Mouse (Mus musculus): ENCODE measurements around the gene Cad. TPM values are rescaled to one million over a fixed set of nuclear protein-coding genes. Genes with fewer than 3 reads are reported as not detected.
"Not testable (repeated sequence)": the region's sequence is repeated elsewhere in the genome, so short reads cannot be mapped to it uniquely, and the experiment has no call there.

Cad gene
- 64.9 TPM for polyA plus RNA-seq (2012; fragmentation: generic; extraction: Trizol)
- long read RNA-seq, experiment 1, partial matches to known transcripts = 10 of 10 reads
- long read RNA-seq, experiment 1, other reads (novel, unspliced or antisense) = 0 of 10 reads
- long read RNA-seq, experiment 2, full-length matches to known transcripts = 68 of 165 reads
- long read RNA-seq, experiment 2, partial matches to known transcripts = 86 of 165 reads
- long read RNA-seq, experiment 2, other reads (novel, unspliced or antisense) = 11 of 165 reads

DNA sequence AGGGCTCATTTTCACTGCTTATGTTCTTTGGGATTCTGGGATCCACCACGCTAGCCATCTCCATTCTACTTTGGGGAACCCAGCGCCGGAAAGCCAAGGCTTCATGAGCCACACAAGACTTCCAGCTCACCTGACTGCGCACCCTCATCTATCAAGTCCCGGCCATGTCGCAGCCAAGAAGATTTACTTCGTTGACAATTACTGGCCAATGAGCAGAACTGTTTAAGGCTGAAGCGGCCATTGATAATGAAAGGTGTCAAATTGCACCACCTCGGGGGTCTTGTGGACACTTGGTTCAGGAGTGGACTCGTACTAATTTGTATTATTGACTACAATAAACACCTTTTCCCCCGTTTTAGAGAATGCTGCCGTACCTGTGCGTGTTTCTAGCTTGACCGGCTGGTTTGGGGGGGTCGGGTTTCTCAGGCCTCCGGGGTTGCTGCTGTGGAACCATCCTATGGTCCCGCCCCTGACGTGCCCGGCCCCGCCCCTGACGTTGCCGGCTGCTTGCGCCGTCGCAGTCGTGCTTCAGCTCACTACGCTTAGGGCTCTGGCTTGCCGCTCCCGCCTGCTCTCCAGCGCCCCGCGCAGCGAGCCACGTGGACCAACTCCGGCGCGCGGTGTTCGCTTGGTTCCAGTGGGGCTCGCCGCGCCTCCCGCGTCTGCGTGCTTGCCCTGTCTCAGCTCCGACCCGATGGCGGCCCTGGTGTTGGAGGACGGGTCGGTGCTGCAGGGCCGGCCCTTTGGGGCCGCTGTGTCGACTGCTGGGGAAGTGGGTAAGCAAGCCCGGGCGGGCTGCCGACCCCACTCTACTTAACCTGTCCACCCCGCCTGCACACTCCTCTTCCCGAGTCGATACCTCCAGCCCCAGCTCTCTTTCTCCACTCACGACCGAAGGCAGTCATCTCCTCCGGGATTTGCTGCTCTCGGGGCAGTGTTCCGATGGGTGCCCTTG lies at the start of gene Cad:
Gene Cad (plus strand): TSS at position 520 of the 955 bp plus-strand sequence.
- peak within 1 kb of the TSS; percentile 78 for H3K4me3 ChIP-seq (ENCODE audit: insufficient read depth, poor library complexity, severe bottlenecking)
- TF ChIP-seq CEBPB (IDR thresholded peaks at IDR 0.05; ENCODE audit: low read depth) (no peak), MAX (IDR thresholded peaks at IDR 0.05) (peak; percentile 96), CTCF (IDR thresholded peaks at IDR 0.05; ENCODE audit: control insufficient read depth, insufficient read depth, insufficient read length) (peak; percentile 29)

DNA sequence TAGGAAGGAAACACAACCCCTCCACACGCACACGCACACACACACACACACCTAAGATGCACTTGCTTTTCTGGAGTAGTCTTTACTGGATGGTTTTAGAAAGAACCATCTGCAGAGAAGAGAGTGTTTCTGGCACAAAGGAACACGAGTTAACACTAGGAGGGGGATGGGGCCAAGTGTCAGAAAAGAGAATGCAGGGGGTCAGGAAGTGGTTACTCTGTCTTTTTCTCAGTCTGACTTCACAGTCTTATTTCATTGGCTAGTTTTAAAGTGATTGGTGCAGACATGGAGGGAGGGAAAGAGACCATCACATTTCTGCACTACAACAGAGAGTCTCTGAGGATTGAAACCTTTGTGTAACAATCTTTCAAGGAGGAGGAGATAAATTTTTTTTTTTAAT lies 41.8 kb upstream of the Cad start:
- no peak for TF ChIP-seq MAX (IDR thresholded peaks at IDR 0.05)
- TF ChIP-seq MYOG (IDR thresholded peaks at IDR 0.05; ENCODE audit: control insufficient read depth, extremely low read depth, insufficient read length) = no peak
- TF ChIP-seq CEBPB (IDR thresholded peaks at IDR 0.05; ENCODE audit: low read depth) = no peak
- no peak for TF ChIP-seq FOSL1 (IDR thresholded peaks at IDR 0.05; ENCODE audit: insufficient read depth, low read length, poor library complexity, severe bottlenecking)
- no peak for TF ChIP-seq USF1 (IDR thresholded peaks at IDR 0.05; ENCODE audit: low read depth)
- no peak for TF ChIP-seq CTCF (IDR thresholded peaks at IDR 0.05; ENCODE audit: control insufficient read depth, insufficient read depth, insufficient read length)
- no peak for TF ChIP-seq MYOD1 (IDR thresholded peaks at IDR 0.05; ENCODE audit: control insufficient read depth, insufficient read length, low read depth)
- Histone ChIP-seq H3ac (ENCODE audit: control insufficient read depth, insufficient read length, low read depth) (no peak overlapping the region), H3K79me3 (ENCODE audit: low read depth) (no peaks in the 10 kb centered on the region), H3K4me3 (ENCODE audit: insufficient read depth, poor library complexity, severe bottlenecking) (no peak overlapping the region), H3K36me3 (ENCODE audit: control insufficient read depth, insufficient read depth) (no peaks in the 10 kb centered on the region), H3K27me3 (ENCODE audit: control insufficient read depth, insufficient read depth, insufficient read length) (no peaks in the 10 kb centered on the region), H3K79me2 (ENCODE audit: control insufficient read depth, insufficient read depth) (no peaks in the 10 kb centered on the region)

More for the DNA sequence above, at the start of gene Cad:
- Histone ChIP-seq H3K27me3 (ENCODE audit: control insufficient read depth, insufficient read depth, insufficient read length) (no peaks in the 10 kb centered on the region), H3K79me2 (ENCODE audit: control insufficient read depth, insufficient read depth) (peaks cover 40% of the 10 kb centered on the region), H3ac (ENCODE audit: control insufficient read depth, insufficient read length, low read depth) (peak within 1 kb of the TSS; percentile 85), H3K36me3 (ENCODE audit: control insufficient read depth, insufficient read depth) (peaks cover 21% of the 10 kb centered on the region), H3K79me3 (ENCODE audit: low read depth) (peaks cover 29% of the 10 kb centered on the region)

DNA sequence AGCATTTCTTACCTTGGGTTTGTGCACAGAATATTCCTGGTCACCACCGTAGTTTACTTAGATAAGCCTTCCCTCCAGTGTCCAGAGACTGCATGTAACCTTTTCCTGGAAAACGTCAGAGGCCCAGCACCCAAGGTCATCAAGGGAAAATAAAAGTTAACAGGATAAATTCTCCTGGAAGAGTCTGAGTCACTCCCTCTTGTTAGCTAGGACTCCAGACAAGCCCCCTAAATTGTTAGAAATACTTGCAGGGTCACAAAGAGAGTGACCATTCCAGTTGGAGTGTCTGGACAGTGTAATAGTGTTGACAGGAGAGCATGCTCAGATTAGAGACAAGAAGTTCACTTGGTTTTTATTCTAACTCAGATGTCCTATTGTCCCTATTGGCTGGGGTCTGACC lies 38.7 kb upstream of the Cad start:
- no peak for TF ChIP-seq CEBPB (IDR thresholded peaks at IDR 0.05; ENCODE audit: low read depth)
- TF ChIP-seq CTCF (IDR thresholded peaks at IDR 0.05; ENCODE audit: control insufficient read depth, insufficient read depth, insufficient read length) = no peak
- no peak for TF ChIP-seq MYOG (IDR thresholded peaks at IDR 0.05; ENCODE audit: control insufficient read depth, extremely low read depth, insufficient read length)
- no peak for TF ChIP-seq MAX (IDR thresholded peaks at IDR 0.05)
- no peak for TF ChIP-seq FOSL1 (IDR thresholded peaks at IDR 0.05; ENCODE audit: insufficient read depth, low read length, poor library complexity, severe bottlenecking)
- TF ChIP-seq MYOD1 (IDR thresholded peaks at IDR 0.05; ENCODE audit: control insufficient read depth, insufficient read length, low read depth) = no peak
- TF ChIP-seq USF1 (IDR thresholded peaks at IDR 0.05; ENCODE audit: low read depth) = no peak
- H3K79me3 ChIP-seq (ENCODE audit: low read depth) = no peaks in the 10 kb centered on the region
- no peaks in the 10 kb centered on the region for H3K36me3 ChIP-seq (ENCODE audit: control insufficient read depth, insufficient read depth)
- H3ac ChIP-seq (ENCODE audit: control insufficient read depth, insufficient read length, low read depth) = no peak overlapping the region
- no peaks in the 10 kb centered on the region for H3K27me3 ChIP-seq (ENCODE audit: control insufficient read depth, insufficient read depth, insufficient read length)
- H3K4me3 ChIP-seq (ENCODE audit: insufficient read depth, poor library complexity, severe bottlenecking) = no peak overlapping the region
- H3K79me2 ChIP-seq (ENCODE audit: control insufficient read depth, insufficient read depth) = no peaks in the 10 kb centered on the region

GRCm38 (mm10) chr5:31021790-31022189 lies 32.8 kb upstream of the Cad start:
- not testable (repeated sequence) for H3K79me2 ChIP-seq (ENCODE audit: control insufficient read depth, insufficient read depth); H3K4me3 ChIP-seq (ENCODE audit: insufficient read depth, poor library complexity, severe bottlenecking); H3K79me3 ChIP-seq (ENCODE audit: low read depth); H3ac ChIP-seq (ENCODE audit: control insufficient read depth, insufficient read length, low read depth); H3K27me3 ChIP-seq (ENCODE audit: control insufficient read depth, insufficient read depth, insufficient read length); H3K36me3 ChIP-seq (ENCODE audit: control insufficient read depth, insufficient read depth)

GRCm38 (mm10) chr5:31022690-31023089 lies 31.9 kb upstream of the Cad start:
- no peak for TF ChIP-seq FOSL1 (IDR thresholded peaks at IDR 0.05; ENCODE audit: insufficient read depth, low read length, poor library complexity, severe bottlenecking)
- TF ChIP-seq CEBPB (IDR thresholded peaks at IDR 0.05; ENCODE audit: low read depth) = no peak
- TF ChIP-seq CTCF (IDR thresholded peaks at IDR 0.05; ENCODE audit: control insufficient read depth, insufficient read depth, insufficient read length) = no peak
- H3K4me3 ChIP-seq (ENCODE audit: insufficient read depth, poor library complexity, severe bottlenecking) = no peak overlapping the region

GRCm38 (mm10) chr5:31023254-31023653 lies 31.3 kb upstream of the Cad start:
- H3K79me3 ChIP-seq (ENCODE audit: low read depth) = no peaks in the 10 kb centered on the region
- no peaks in the 10 kb centered on the region for H3K79me2 ChIP-seq (ENCODE audit: control insufficient read depth, insufficient read depth)
- no peak overlapping the region for H3ac ChIP-seq (ENCODE audit: control insufficient read depth, insufficient read length, low read depth)
- no peaks in the 10 kb centered on the region for H3K36me3 ChIP-seq (ENCODE audit: control insufficient read depth, insufficient read depth)
- no peak overlapping the region for H3K4me3 ChIP-seq (ENCODE audit: insufficient read depth, poor library complexity, severe bottlenecking)
- no peak for TF ChIP-seq MAX (IDR thresholded peaks at IDR 0.05)
- TF ChIP-seq USF1 (IDR thresholded peaks at IDR 0.05; ENCODE audit: low read depth) = no peak
- no peak for TF ChIP-seq CEBPB (IDR thresholded peaks at IDR 0.05; ENCODE audit: low read depth)
- TF ChIP-seq MYOG (IDR thresholded peaks at IDR 0.05; ENCODE audit: control insufficient read depth, extremely low read depth, insufficient read length) = no peak
- no peak for TF ChIP-seq FOSL1 (IDR thresholded peaks at IDR 0.05; ENCODE audit: insufficient read depth, low read length, poor library complexity, severe bottlenecking)
- no peak for TF ChIP-seq CTCF (IDR thresholded peaks at IDR 0.05; ENCODE audit: control insufficient read depth, insufficient read depth, insufficient read length)
- no peak for TF ChIP-seq MYOD1 (IDR thresholded peaks at IDR 0.05; ENCODE audit: control insufficient read depth, insufficient read length, low read depth)
- no peaks in the 10 kb centered on the region for H3K27me3 ChIP-seq (ENCODE audit: control insufficient read depth, insufficient read depth, insufficient read length)

More at GRCm38 (mm10) chr5:31022690-31023089, 31.9 kb upstream of the Cad start:
- Histone ChIP-seq H3K79me2 (ENCODE audit: control insufficient read depth, insufficient read depth) (no peaks in the 10 kb centered on the region), H3K36me3 (ENCODE audit: control insufficient read depth, insufficient read depth) (no peaks in the 10 kb centered on the region), H3ac (ENCODE audit: control insufficient read depth, insufficient read length, low read depth) (no peak overlapping the region), H3K79me3 (ENCODE audit: low read depth) (no peaks in the 10 kb centered on the region), H3K27me3 (ENCODE audit: control insufficient read depth, insufficient read depth, insufficient read length) (no peaks in the 10 kb centered on the region)

Data from C2C12 (cell line).